Mouse (Mus musculus) MEL (cell line): ENCODE results near the gene Cisd3. TPM values are rescaled to one million over a fixed set of nuclear protein-coding genes. Genes with fewer than 3 reads are reported as not detected.

ENCODE experiments used
- DNase-seq: peaks from one replicate; pipeline ENCODE4 v3.0.0; 2011; ENCODE audit warnings: low read depth, low spot score
- H3K27ac ChIP-seq: 2 replicates; pipeline ENCODE4 v1.5.1; 2012; ENCODE audit warnings: low read depth, mild to moderate bottlenecking, control low read depth, low read length, moderate library complexity; ENCODE audit not compliant: control insufficient read depth
- H3K27me3 ChIP-seq, 2 experiments: fragments of 150-350 bp in 1 of 2; sonication (generic) in 1 of 2; 2 replicates each; pipeline ENCODE4 v1.6.1; 2012; ENCODE audit warnings: low read length in 2 of 2, mild to moderate bottlenecking in 2 of 2, improper control_type of control experiment in 1 of 2, moderate library complexity in 1 of 2; ENCODE audit not compliant: insufficient read depth in 2 of 2, control insufficient read depth in 1 of 2
- H3K36me3 ChIP-seq, 2 experiments: 2 replicates each; pipeline ENCODE4 v1.6.1; 2012 to 2014; ENCODE audit warnings: low read length in 2 of 2, improper control_type of control experiment in 1 of 2, inconsistent platforms in 1 of 2, mild to moderate bottlenecking in 1 of 2; ENCODE audit not compliant: insufficient read depth in 2 of 2, control insufficient read depth in 1 of 2
- H3K4me1 ChIP-seq, 2 experiments: fragments of 150-350 bp in 1 of 2; sonication (generic) in 1 of 2; 2 replicates each; pipeline ENCODE4 v1.6.1; 2012; ENCODE audit warnings: low read length in 2 of 2, improper control_type of control experiment in 1 of 2, mild to moderate bottlenecking in 1 of 2; ENCODE audit not compliant: insufficient read depth in 2 of 2, control insufficient read depth in 1 of 2
- H3K4me3 ChIP-seq, 2 experiments: fragments of 150-350 bp in 1 of 2; sonication (generic) in 1 of 2; 2 replicates each; pipeline ENCODE4 v1.5.1; 2012; ENCODE audit warnings: low read depth in 2 of 2, low read length in 2 of 2, mild to moderate bottlenecking in 2 of 2, moderate library complexity in 2 of 2, control low read depth in 1 of 2, improper control_type of control experiment in 1 of 2; ENCODE audit not compliant: control insufficient read depth in 1 of 2, insufficient read depth in 1 of 2
- H3K79me2 ChIP-seq: 2 replicates; pipeline ENCODE4 v1.6.1; 2012; ENCODE audit warnings: mild to moderate bottlenecking, low read length, moderate library complexity; ENCODE audit not compliant: control insufficient read depth, poor library complexity, insufficient read depth
- H3K9ac ChIP-seq: 2 replicates; pipeline ENCODE4 v1.6.1; 2012; ENCODE audit warnings: low read depth, mild to moderate bottlenecking, control low read depth, low read length, moderate library complexity; ENCODE audit not compliant: control insufficient read depth, poor library complexity, severe bottlenecking
- H3K9me3 ChIP-seq: fragments of 150-350 bp; sonication (generic); replicated peaks from 2 replicates; pipeline ENCODE4 v1.6.1; 2012; ENCODE audit warnings: mild to moderate bottlenecking, low read length, improper control_type of control experiment, moderate library complexity; ENCODE audit not compliant: insufficient read depth
- CHD1 ChIP-seq: IDR thresholded peaks from 2 replicates; pipeline ENCODE4 v1.6.1; 2012; ENCODE audit warnings: low read depth, mild to moderate bottlenecking, inconsistent platforms, low read length, improper control_type of control experiment
- CHD2 ChIP-seq: IDR thresholded peaks from 2 replicates; pipeline ENCODE4 v1.6.1; 2011; ENCODE audit warnings: low read length, improper control_type of control experiment
- CTCF ChIP-seq, 3 experiments: IDR thresholded peaks in 2 of 3; conservative IDR thresholded peaks in 1 of 3; 2 replicates each; pipeline ENCODE4 v1.5.1; 2011 to 2012; ENCODE audit warnings: low read length in 3 of 3, low read depth in 2 of 3, mild to moderate bottlenecking in 2 of 3, improper control_type of control experiment in 1 of 3, inconsistent platforms in 1 of 3, mixed read lengths in 1 of 3, moderate library complexity in 1 of 3; ENCODE audit not compliant: control insufficient read depth in 1 of 3, insufficient read depth in 1 of 3, poor library complexity in 1 of 3, severe bottlenecking in 1 of 3
- ELF1 ChIP-seq: IDR thresholded peaks from 2 replicates; pipeline ENCODE4 v1.6.1; 2014; ENCODE audit warnings: low read depth, mild to moderate bottlenecking, inconsistent platforms, low read length, improper control_type of control experiment, moderate library complexity
- ETS1 ChIP-seq: IDR thresholded peaks from 2 replicates; pipeline ENCODE4 v1.6.1; 2012; ENCODE audit warnings: low read depth, mild to moderate bottlenecking, inconsistent platforms, low read length, improper control_type of control experiment, moderate library complexity
- HCFC1 ChIP-seq: IDR thresholded peaks from 2 replicates; pipeline ENCODE4 v1.6.1; 2012; ENCODE audit warnings: low read depth, mild to moderate bottlenecking, inconsistent platforms, low read length, improper control_type of control experiment, moderate library complexity
- JUND ChIP-seq: IDR thresholded peaks from 2 replicates; pipeline ENCODE4 v1.6.1; 2011; ENCODE audit warnings: low read depth, mild to moderate bottlenecking, improper control_type of control experiment, low read length
- KAT2A ChIP-seq: conservative IDR thresholded peaks from 2 replicates; pipeline ENCODE4 v1.6.1; 2012; ENCODE audit warnings: low read depth, low read length, improper control_type of control experiment, inconsistent platforms
- MAFK ChIP-seq: IDR thresholded peaks from 2 replicates; pipeline ENCODE4 v1.6.1; 2011; ENCODE audit warnings: low read depth, mild to moderate bottlenecking, low read length, improper control_type of control experiment, borderline replicate concordance
- MXI1 ChIP-seq: IDR thresholded peaks from 2 replicates; pipeline ENCODE4 v1.6.1; 2011; ENCODE audit warnings: mild to moderate bottlenecking, low read depth, low read length, improper control_type of control experiment
- MYB ChIP-seq: IDR thresholded peaks from 2 replicates; pipeline ENCODE4 v1.6.1; 2011; ENCODE audit warnings: mild to moderate bottlenecking, low read depth, low read length, improper control_type of control experiment
- NELFE ChIP-seq: IDR thresholded peaks from 2 replicates; pipeline ENCODE4 v1.6.1; 2011; ENCODE audit warnings: low read depth, low read length, improper control_type of control experiment
- RCOR1 ChIP-seq: IDR thresholded peaks from 2 replicates; pipeline ENCODE4 v1.6.1; 2012; ENCODE audit warnings: low read depth, mild to moderate bottlenecking, inconsistent platforms, low read length, improper control_type of control experiment
- SIN3A ChIP-seq: IDR thresholded peaks from 2 replicates; pipeline ENCODE4 v1.6.1; 2012; ENCODE audit warnings: low read length, improper control_type of control experiment, inconsistent platforms
- UBTF ChIP-seq: IDR thresholded peaks from 2 replicates; pipeline ENCODE4 v1.6.1; 2012; ENCODE audit warnings: low read depth, mild to moderate bottlenecking, inconsistent platforms, low read length, improper control_type of control experiment, moderate library complexity, borderline replicate concordance; ENCODE audit not compliant: insufficient read depth
- USF1 ChIP-seq: IDR thresholded peaks from 2 replicates; pipeline ENCODE4 v1.6.1; 2014; ENCODE audit warnings: low read depth, mild to moderate bottlenecking, inconsistent platforms, low read length, improper control_type of control experiment, moderate library complexity
- USF2 ChIP-seq, 2 experiments: IDR thresholded peaks; 2 replicates each; pipeline ENCODE4 v1.6.1; 2011 to 2012; ENCODE audit warnings: improper control_type of control experiment in 2 of 2, low read length in 2 of 2, borderline replicate concordance in 1 of 2, inconsistent platforms in 1 of 2, low read depth in 1 of 2, mild to moderate bottlenecking in 1 of 2; ENCODE audit not compliant: insufficient read depth in 1 of 2
- ZKSCAN1 ChIP-seq: IDR thresholded peaks from 2 replicates; pipeline ENCODE4 v1.6.1; 2012; ENCODE audit warnings: low read depth, mild to moderate bottlenecking, inconsistent platforms, low read length, improper control_type of control experiment, moderate library complexity
- ZMIZ1 ChIP-seq: IDR thresholded peaks from 2 replicates; pipeline ENCODE4 v1.6.1; 2012; ENCODE audit warnings: low read depth, mild to moderate bottlenecking, inconsistent platforms, low read length, improper control_type of control experiment, moderate library complexity
- polyA plus RNA-seq, 2 experiments: library from polyadenylated mRNA; stranded (reverse) in 1 of 2; unstranded in 1 of 2; fragments of >175 nt in 1 of 2; fragments of >200 nt in 1 of 2; gene quantifications; 2 replicates each; pipeline versions ENCODE4 v1.2.1 to v1.2.4; 2012; ENCODE audit warnings: low replicate concordance in 2 of 2, low read depth in 1 of 2; ENCODE audit not compliant: insufficient read length in 2 of 2, insufficient read depth in 1 of 2, missing spikeins in 1 of 2
- total RNA-seq: library from RNA; depleted of rRNA; stranded (reverse); fragments of 300-350 nt; gene quantifications from 2 replicates; pipeline ENCODE4 v1.2.3, GENCODE M21; 2012

The Cisd3 gene
- total and polyA plus RNA-seq, 3 experiments, result 1.7 to 6.1 TPM; not detected in 1

GRCm38 (mm10) chr11:97685613-97686321 lies at the start of gene Cisd3 (continued):
- TF ChIP-seq MAFK (no peak), CTCF (IDR thresholded peaks at IDR 0.05 in 2 of 3, conservative IDR thresholded peaks at IDR 0.05 in 1 of 3; ENCODE audit: control insufficient read depth in 1 of 3, insufficient read depth in 1 of 3, low read depth in 2 of 3, low read length in 3 of 3, poor library complexity in 1 of 3, severe bottlenecking in 1 of 3) (no peak), MYB (no peak)

- no peak for TF ChIP-seq USF2 (IDR thresholded peaks at IDR 0.05; ENCODE audit: borderline replicate concordance in 1 of 2, insufficient read depth in 1 of 2, low read depth in 1 of 2, low read length in 2 of 2)
- no peak for TF ChIP-seq MXI1
- no peak for TF ChIP-seq SIN3A
- no peak for TF ChIP-seq NELFE
- TF ChIP-seq ELF1, result no peak
- no peak for TF ChIP-seq JUND
- no peak for TF ChIP-seq CHD1
- no peak for TF ChIP-seq RCOR1
- no peak for TF ChIP-seq HCFC1
- TF ChIP-seq UBTF, result no peak
- TF ChIP-seq ETS1, result no peak
- no peak for TF ChIP-seq KAT2A
- TF ChIP-seq CHD2, result no peak
- TF ChIP-seq ZKSCAN1, result no peak
- no peak for TF ChIP-seq ZMIZ1
- no peak for TF ChIP-seq USF1
These were observed 44.0 kb upstream of the Cisd3 start for GRCm38 (mm10) chr11:97641668-97642067.

More at GRCm38 (mm10) chr11:97641668-97642067, 44.0 kb upstream of the Cisd3 start:
- no peaks in the 10 kb centered on the region for H3K36me3 ChIP-seq
- H3K27me3 ChIP-seq, result no peaks in the 10 kb centered on the region; a peak in 1 of 4 replicates
- no peaks in the 10 kb centered on the region for H3K79me2 ChIP-seq
- no peak overlapping the region for H3K4me3 ChIP-seq
- H3K9me3 ChIP-seq, result no peaks in the 10 kb centered on the region
- H3K4me1 ChIP-seq, result no peaks in the 10 kb centered on the region
- no peak for DNase-seq
- no peak overlapping the region for H3K27ac ChIP-seq
- H3K9ac ChIP-seq, result no peak overlapping the region
